Mouse (Mus musculus): ENCODE results near the gene Dlg1. TPM values are rescaled to one million over a fixed set of nuclear protein-coding genes. Genes with fewer than 3 reads are reported as not detected.
"Not testable (repeated sequence)": the region's sequence is repeated elsewhere in the genome, so short reads cannot be mapped to it uniquely, and the experiment has no call there.

The Dlg1 gene
- total RNA-seq, 2 experiments from 2014 or later, result 88.2 to 95.2 TPM

DNA sequence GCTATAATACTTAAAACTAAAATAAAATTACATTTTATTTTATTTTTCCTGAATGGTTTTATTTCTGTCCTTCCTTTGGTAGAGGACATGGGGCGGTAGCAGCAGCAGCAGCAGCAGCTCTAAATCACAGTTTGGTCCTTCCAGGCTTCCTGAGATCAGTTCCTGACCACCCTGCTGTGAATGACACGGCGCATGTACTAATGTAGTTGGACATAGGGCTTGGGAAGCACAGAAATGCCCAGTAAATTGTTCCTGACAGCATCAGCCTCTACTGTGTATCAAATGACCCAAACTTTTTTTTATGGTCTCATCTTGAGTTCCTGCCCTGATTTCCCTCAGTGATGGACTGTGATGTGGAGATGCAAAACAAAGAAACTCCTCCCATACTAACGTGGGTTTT lies 61.6 kb downstream of the Dlg1 start:
- DNase-seq (ENCODE audit: low spot score in 2 of 2), result no peak

DNA sequence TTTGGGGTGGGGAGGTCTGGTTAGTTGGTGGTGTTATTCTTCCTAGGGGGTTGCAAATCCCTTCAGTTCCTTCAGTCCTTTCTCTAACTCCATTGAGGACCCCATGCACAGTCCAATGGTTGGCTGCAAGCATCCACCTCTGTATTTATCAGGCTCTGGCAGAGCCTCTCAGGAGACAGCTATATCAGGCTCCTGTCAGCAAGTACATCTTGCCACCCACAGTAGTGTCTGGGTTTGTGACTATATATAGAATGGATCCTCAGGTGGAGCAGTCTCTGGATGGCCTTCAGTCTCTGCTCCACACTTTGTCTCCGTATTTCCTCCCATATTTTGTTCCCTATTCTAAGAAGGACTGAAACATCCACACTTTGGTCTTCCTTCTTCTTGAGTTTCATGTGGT lies 67.7 kb downstream of the Dlg1 start:
- DNase-seq (ENCODE audit: low spot score in 2 of 2), result not testable (repeated sequence)

DNA sequence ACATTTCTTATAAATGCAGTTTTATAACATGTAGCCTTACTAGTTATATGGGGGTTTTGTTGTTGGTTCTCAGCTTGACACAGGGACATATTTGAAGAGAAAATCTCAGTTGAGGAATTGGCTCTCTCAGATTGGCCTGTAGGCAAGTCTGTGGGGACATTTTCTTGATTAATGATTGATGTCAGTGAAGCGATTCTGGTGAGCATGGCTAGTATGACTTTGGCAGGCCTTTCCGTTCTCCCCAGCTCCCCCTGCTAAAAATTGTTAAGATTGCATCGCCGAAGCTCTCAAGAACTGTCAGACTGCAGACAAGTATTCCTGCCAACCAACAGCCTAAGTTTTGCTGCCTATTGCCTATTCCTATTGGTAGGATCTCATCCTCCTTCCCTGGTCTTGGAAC lies 73.8 kb downstream of the Dlg1 start:
- no peak for DNase-seq (ENCODE audit: low spot score in 2 of 2)

DNA sequence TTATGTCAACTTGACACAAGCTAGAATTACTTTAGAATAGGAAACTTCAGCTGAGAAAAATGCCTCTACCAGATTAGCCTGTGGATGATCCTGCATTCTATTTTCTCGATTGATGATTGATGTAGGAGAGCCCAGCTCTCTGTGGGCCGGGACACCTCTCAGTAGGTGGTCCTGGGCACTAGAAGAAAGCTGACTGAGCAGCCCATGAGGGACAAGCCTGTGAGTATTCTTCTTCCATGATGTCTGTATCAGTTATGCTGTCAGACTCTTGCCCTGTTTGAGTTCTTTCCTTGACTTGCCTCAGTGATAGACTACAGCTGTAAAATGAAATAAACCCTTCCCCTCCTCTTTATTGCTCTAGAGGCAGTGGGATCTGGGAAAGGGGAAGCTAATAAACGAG lies 74.5 kb downstream of the Dlg1 start:
- no peak for DNase-seq (ENCODE audit: low spot score in 2 of 2)

DNA sequence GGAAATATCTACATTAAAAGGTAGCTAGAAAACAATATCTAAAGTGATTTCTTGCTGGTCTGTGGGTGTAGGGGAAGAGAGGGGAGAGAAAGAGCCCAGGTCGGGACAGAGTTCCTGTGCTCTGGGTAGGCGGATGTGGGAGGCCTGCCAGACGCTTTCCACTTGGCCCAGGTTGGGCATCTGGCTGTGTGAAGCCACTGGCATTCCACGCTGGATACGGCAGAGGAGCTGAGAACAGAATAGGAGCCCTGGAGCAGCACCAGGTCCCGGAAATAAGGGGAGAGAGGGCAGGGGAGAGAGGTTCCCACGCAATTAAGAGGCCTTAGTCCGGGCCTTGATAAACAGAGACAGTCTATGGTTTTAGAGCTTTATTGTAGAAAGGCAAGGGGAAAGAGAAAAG lies 77.0 kb downstream of the Dlg1 start:
- no peak for DNase-seq (ENCODE audit: low spot score in 2 of 2)

DNA sequence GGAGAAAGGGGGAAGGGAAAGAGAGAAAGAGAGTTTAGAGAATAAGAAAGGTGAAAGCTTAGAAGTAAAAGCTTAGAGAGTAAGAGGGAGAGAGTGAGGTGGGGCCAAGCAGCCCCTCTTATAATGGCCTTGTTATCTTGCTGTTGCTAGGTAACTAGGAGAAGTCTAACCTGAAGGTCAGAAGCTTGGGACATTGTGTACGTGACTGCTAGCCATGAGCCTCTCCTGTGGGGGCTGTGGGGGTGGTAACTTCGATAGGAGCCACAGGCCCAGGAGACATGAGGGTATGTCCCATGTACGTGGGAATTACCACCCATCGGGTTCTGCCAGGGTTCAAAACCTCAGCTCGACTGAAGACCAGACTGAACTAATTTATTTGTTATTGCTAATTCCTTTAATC lies 77.5 kb downstream of the Dlg1 start:
- DNase-seq (ENCODE audit: low spot score in 2 of 2), result no peak

DNA sequence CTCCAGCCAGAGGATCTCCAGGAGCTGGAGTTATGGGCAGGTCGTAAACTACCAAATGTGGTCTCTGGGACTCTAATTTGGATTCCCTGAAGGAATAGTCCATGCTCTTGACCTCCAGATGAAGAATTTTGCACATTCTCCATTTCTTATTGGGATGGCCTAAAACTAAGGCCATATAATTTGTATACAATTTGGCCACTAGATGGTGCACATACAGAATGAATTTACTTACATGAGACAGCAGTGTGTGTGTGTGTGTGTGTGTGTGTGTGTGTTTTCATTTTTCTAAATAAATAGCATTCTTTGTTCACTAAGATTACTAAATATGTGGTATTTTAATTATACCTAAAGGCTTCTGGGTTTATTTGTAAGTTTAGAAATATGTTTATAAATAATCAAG lies 87.3 kb downstream of the Dlg1 start:
- DNase-seq (ENCODE audit: low spot score in 2 of 2), result peak in 1 of 2 experiments; percentile 80

DNA sequence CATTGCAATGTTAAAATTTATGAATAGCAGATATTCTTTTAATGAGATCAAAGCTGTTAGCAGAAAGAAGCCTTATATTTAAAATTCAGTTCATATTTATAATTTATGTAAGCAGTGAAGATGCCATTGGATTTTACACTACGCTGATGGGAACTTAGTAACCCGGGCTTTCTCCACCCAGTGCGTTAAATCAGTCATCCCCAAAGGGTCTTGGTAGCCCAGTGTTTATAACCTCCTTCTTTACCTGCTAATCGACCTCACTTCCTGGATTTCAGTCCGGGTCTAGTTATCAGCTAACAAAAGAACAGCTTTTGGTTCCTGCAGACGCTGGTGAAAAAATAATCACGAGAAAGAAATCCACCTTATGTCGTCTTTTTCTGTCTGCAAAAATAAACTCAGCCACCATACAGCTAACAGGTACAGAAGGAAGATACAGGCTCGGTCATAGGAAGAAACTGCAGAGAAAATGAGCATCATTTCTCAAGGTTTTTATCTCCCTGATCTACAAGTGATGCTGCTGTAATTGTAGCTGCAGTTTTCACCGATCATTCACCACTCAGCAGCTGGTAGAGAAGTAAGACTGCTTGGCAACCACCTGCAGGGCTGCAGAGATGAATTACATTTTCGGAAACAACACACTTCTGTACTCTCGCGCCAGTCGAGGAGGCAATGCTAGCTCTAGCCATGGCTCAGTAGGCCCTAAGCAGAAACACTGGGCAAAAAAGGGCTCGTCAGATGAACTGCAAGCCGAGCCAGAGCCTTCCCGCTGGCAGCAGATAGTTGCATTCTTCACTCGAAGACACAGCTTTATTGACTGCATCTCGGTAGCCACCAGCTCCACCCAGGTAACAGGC lies 91.2 kb downstream of the Dlg1 start:
- DNase-seq (ENCODE audit: low spot score in 2 of 2), result peak; percentile 44 to 71

DNA sequence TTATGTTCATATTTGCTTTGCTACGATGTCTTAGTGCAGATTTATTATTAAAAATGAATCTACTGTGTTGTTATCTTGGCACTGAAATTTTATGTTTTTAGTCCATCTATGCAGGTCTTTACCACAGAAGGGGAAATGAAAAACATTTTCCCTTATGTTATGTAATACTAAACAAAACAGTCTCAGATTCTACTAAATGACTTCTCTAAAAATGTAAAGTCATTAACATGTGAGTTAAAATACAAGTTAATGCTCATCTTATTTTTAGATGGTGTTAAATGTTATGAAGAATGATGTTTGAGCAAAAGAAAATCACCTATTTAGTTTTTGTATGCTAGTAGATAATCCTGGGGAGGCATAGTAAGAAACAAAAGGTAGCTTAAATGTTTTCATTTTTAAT lies 91.8 kb downstream of the Dlg1 start:
- no peak for DNase-seq (ENCODE audit: low spot score in 2 of 2)

DNA sequence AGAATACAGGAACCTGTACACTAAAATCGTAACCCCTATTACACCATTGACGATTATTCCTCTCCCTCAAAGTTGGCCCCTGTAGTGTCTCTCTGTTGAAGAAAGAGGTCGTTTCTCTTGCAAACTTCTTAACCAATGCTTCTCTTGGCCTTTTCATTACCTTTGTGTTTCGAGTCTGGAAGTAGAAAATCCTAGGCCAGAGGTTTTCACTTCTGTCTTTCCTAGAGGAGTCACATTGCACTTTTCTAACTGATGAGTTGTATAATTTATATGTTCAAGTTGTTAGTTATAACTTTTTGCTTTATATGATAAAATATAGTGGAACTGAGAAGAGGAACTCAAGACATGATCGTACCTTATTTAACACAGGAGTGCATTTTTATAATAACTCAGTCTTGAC lies 93.2 kb downstream of the Dlg1 start:
- no peak for DNase-seq (ENCODE audit: low spot score in 2 of 2)

DNA sequence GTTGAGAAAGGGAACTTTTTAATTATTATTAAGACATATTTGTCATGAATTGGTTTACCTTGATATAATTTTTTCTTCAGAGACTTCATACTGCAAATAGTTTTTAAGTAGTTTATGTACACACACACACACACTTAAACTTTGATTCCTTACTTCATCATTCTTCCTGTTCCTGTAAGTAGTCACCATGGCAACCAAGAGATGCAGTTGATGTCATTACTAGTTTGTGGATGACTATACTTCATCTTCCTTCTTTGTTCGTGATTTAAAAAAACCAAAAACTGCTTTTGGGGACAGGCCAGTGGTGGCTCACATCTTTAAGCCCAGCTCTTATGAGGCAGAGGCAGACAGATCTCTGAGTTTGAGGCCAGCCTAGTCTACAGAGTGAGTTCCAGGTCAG lies 94.4 kb downstream of the Dlg1 start:
- no peak for DNase-seq (ENCODE audit: low spot score in 2 of 2)

DNA sequence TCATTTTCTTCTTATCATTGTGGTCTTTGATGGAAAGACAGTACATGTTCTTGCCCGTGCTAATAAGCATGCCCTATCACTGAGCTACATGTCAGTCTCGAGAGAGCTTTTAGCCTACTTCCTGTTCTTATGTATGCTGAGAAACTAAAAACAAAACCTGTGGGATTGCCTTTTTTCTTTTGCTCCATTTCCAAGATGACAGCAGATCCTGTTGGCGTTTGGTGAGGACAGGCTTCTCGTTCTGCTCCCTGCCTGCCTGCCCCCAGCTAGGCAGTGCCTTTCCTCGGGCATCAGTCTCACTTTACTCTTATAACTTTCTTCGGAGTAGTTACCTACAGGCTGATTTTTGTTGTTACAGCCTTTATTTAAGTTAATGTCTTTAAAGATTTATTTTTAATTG lies 96.2 kb downstream of the Dlg1 start:
- no peak for DNase-seq (ENCODE audit: low spot score in 2 of 2)

DNA sequence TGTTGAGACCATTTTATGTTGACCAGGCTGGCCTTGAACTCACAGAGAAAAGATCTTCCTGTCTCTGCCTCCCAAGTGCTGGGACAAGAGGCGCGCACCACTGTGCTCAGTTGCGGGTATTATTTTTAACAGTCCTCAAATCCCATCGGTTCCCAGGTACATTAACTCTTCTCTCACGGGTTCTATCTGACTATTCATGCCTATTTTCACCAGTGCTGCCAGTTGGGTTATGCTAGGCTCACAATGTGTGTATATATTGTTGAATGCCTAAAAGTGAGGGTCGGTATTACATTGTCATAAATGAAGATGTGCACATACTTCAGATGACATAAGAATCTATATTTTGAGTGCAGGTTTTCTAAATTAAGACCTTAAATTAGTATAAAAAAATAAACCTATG lies 103.1 kb downstream of the Dlg1 start:
- DNase-seq (ENCODE audit: low spot score in 2 of 2), result no peak

DNA sequence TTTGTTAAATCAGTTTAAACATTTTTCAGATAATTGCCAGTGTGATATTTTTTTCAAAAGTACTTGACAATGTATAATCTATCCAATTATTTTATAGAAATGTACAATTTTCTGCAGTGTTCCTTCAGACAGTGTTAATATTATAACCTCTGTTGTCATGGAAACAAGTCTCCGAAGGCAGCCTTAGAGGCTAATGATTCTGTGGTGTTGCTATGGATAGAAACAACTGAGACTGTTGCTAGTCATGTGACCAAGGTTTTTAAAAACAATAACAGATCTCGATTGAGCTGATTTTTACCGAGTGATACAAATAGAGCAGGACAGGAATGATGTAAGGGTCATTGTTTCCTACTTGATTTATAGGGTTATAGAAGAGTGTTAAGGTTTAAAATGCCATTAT lies 103.5 kb downstream of the Dlg1 start:
- peak in 1 of 2 experiments; percentile 49 for DNase-seq (ENCODE audit: low spot score in 2 of 2)

DNA sequence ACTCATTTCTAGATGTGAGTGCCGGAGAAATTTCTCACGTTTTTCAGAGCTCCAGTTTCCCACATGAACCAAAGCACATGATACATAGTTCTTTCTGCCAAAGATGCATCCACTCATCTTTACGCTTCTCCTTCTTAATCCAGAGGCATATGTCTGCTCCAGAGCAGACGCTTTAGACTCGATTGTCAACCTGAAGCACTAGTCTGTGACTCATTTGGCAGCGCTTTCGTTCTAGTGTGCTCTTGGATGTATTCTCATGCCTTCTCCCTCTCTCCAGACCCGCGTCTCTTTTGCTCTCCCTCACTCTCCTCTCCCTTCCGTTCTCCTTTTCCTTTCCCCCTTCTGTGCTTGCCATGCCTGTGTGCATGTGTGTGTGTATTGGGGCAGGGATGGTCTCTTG lies 112.7 kb downstream of the Dlg1 start:
- DNase-seq (ENCODE audit: low spot score in 2 of 2), result no peak

DNA sequence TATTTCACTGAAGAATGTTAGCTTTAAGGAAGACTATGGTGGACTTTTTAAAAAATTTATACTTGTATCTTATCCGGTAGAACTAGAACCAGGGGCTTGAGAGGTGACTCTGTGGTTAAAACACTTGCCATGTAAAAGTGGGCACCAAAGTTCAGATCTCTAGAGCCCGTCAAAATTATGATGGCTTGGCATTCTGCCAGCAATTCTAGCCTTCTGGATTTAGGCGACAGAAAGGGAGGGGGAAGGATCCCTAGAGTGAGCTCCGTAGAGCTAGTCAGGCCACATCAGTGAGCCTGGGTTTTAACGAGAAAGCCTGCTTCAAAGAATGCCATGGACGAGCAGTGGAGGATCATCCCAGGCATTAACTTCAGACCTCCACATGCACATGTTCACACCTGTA lies 117.8 kb downstream of the Dlg1 start:
- DNase-seq (ENCODE audit: low spot score in 2 of 2), result no peak

DNA sequence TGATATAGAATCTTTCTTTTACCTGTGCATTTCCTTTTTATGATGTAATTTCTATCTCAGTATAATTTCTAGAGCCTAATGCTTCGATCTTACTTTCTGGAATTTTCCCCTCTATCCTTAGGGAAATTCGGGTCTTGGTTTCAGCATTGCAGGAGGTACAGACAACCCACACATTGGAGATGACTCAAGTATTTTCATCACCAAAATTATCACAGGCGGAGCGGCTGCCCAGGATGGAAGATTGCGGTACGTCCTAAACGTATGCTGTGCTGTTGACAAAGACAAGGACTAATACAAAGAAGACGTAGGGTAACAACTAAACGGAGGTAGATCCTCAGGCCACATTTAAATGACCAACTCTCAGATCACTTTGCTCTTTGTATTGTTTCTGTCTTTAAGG lies 126.8 kb downstream of the Dlg1 start:
- peak in 1 of 2 experiments; percentile 42 for DNase-seq (ENCODE audit: low spot score in 2 of 2)

DNA sequence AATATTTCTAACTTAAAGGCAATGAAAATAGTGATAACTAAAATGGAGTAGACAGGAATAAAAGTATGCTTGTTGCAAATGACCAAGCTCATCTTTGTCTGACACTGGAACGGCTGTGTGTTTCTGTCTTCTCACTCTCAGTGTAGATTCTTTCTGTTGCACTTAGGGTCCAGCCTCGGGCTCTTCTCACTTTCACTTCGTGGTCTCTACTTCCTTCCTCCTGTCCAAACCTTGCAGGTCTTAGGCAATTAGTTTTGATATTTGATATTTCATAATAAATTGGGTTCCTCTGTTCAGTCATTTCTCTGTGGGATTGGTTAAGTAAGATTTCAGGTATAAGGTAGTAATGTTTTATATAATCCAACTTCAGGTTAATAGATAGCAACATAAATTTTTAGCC lies 140.4 kb downstream of the Dlg1 start:
- DNase-seq (ENCODE audit: low spot score in 2 of 2), result no peak

DNA sequence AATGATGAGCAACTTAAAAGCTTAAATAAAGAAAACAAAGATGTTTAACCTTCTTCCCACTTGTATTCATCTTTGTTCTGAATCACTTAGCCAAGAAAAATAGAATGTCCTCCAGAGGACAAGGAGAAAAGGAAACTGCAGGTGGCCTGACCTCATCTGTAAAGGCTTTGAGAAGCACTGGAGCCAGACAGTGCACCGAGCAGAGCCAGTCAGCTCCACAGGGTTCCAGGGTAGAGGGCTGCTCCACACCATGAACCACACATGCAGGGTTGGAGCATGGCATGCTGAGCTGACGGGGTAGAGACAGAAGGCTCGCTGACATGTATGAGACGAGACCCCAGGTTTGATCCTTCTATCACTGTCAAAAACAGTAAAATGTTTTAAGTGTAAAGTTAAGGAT lies 162.8 kb downstream of the Dlg1 start:
- no peak for DNase-seq (ENCODE audit: low spot score in 2 of 2)

DNA sequence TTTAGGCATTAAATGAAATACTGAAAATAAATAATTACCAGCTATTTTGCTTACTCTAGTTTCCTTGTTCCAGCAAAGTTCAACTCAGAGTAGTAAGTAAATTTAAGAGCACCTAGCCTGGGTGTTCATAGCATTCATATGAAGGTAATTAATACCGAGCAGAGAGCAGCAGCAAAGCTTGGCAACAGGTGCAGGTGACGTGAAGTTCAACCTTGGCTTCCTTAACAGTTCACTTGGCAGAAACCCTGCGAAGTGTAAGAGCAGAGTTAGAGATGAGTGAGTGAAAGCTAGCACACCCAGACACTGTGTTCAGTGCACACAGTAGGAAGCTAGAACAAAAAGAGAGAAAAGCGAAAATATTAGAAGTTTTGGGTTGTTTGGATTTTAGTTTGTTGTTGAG lies 167.5 kb downstream of the Dlg1 start:
- DNase-seq (ENCODE audit: low spot score in 2 of 2), result no peak

DNA sequence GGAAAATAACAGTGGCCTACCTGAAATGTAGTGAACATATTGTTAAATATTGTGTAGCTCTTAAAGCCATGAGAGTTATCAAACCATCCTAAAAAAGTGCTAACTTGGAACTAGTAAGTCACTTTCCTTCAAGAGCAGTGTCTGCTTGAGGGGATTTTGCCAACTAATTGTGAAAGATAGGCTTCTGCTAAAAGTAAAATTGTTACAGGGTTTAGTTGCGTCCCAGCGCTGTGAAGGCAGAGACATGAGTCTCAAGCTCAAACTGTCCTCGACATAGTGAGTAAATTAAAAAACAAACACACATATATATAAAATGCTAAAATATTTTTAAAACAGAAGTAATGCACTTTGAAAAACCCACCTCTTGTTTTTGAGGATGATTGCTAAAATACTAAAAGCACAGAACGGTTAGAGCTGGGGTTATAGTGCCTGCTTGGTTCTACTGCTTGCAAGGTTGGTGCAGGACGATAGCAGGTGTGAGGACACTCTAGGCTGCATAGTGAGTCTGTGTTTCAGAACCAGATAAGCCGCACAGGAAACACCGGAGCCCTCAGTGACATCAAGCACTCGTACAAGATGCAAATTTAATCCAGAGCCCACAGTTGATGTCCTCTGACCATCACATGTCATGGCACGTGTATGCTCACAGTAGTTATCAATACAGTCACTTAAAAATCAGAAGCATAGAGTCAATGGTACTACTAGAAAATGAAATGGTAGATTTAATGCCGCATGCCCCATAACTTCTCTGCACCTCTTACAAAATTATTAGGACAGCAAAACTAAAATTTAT lies 169.6 kb downstream of the Dlg1 start:
- no peak for DNase-seq (ENCODE audit: low spot score in 2 of 2)

DNA sequence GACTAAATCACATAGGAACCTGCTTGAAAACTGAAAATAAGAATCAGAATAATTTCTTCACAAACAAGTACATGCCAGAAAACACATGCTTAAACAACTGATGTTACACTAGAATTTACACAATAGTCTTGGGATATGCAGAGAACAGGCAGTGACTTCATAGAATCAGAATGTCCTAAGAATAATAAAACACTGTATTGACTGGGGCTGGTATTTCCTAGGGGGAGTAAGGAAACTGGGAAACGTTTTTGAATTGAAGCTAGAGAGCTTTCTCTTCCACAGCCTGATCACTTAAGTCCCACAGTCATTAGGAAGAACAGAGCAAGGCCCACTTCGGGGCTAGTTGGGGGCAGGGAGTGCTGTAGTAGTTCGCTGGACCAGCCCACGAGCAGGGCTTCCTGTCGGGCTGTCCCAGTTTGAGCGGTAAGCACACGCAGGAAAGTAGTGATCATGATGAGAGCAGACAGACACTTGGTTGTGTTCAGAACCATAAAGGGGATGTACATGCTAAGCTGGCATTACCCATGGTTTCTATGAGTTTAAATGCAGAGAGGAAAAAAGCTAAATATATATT lies 170.9 kb downstream of the Dlg1 start:
- no peak for DNase-seq (ENCODE audit: low spot score in 2 of 2)
